Mouse (Mus musculus) myocyte (in vitro differentiated cells): Measurements from ENCODE around the gene Arl4c. TPM values are rescaled to one million over a fixed set of nuclear protein-coding genes. Genes with fewer than 3 reads are reported as not detected.

Source experiments
- H3K27me3 ChIP-seq: one replicate; pipeline ENCODE4 v1.6.1; 2011; ENCODE audit not compliant: control insufficient read depth, insufficient read depth, insufficient read length
- H3K36me3 ChIP-seq: one replicate; pipeline ENCODE4 v1.6.1; 2011; ENCODE audit not compliant: control insufficient read depth, insufficient read depth
- H3K4me2 ChIP-seq: one replicate; pipeline ENCODE4 v1.6.1; 2011; ENCODE audit warnings: low read depth, control low read depth
- H3K4me3 ChIP-seq: one replicate; pipeline ENCODE4 v1.5.1; 2011; ENCODE audit warnings: mild to moderate bottlenecking, control low read depth, moderate library complexity
- H3K79me2 ChIP-seq: one replicate; pipeline ENCODE4 v1.6.1; 2011; ENCODE audit not compliant: control insufficient read depth, insufficient read depth
- H3ac ChIP-seq: one replicate; pipeline ENCODE4 v1.6.1; 2011; ENCODE audit not compliant: control insufficient read depth, insufficient read length
- CEBPB ChIP-seq: IDR thresholded peaks from 2 replicates; pipeline ENCODE4 v1.6.1; 2011; ENCODE audit warnings: mild to moderate bottlenecking, moderate library complexity; ENCODE audit not compliant: poor library complexity, insufficient read depth, severe bottlenecking
- E2F4 ChIP-seq: IDR thresholded peaks from one replicate; pipeline ENCODE4 v1.6.1; 2011; ENCODE audit warnings: mild to moderate bottlenecking, control low read depth, moderate library complexity; ENCODE audit not compliant: insufficient read depth
- MAX ChIP-seq: IDR thresholded peaks from one replicate; pipeline ENCODE4 v1.6.1; 2011; ENCODE audit warnings: low read depth, mild to moderate bottlenecking, control low read depth
- MYOD1 ChIP-seq, 3 experiments: IDR thresholded peaks; one replicate each; pipeline ENCODE4 v1.6.1; 2011; ENCODE audit warnings: control low read depth in 2 of 3, low read depth in 2 of 3, mild to moderate bottlenecking in 2 of 3, moderate library complexity in 1 of 3; ENCODE audit not compliant: insufficient read length in 2 of 3, control insufficient read depth in 1 of 3
- MYOG ChIP-seq, 3 experiments: IDR thresholded peaks; one replicate each; pipeline ENCODE4 v1.6.1; 2011; ENCODE audit warnings: control low read depth in 2 of 3, low read depth in 2 of 3, mild to moderate bottlenecking in 2 of 3; ENCODE audit not compliant: insufficient read length in 2 of 3, control insufficient read depth in 1 of 3, insufficient read depth in 1 of 3
- POLR2A ChIP-seq: IDR thresholded peaks from one replicate; pipeline ENCODE4 v1.6.1; 2011; ENCODE audit warnings: low read depth, mild to moderate bottlenecking, control low read depth, moderate library complexity; ENCODE audit not compliant: insufficient read length
- POLR2AphosphoS2 ChIP-seq: IDR thresholded peaks from one replicate; pipeline ENCODE4 v1.6.1; 2011; ENCODE audit warnings: low read depth, control low read depth; ENCODE audit not compliant: insufficient read length
- REST ChIP-seq: IDR thresholded peaks from one replicate; pipeline ENCODE4 v1.6.1; 2011; ENCODE audit warnings: mild to moderate bottlenecking, control low read depth, moderate library complexity; ENCODE audit not compliant: insufficient read depth, insufficient read length
- SRF ChIP-seq: IDR thresholded peaks from one replicate; pipeline ENCODE4 v1.6.1; 2011; ENCODE audit warnings: low read depth; ENCODE audit not compliant: control insufficient read depth, insufficient read length
- TCF12 ChIP-seq: IDR thresholded peaks from one replicate; pipeline ENCODE4 v1.6.1; 2011; ENCODE audit warnings: mild to moderate bottlenecking, control low read depth; ENCODE audit not compliant: poor library complexity, insufficient read depth, severe bottlenecking
- TCF3 ChIP-seq: IDR thresholded peaks from one replicate; pipeline ENCODE4 v1.6.1; 2011; ENCODE audit warnings: low read depth, control low read depth; ENCODE audit not compliant: insufficient read length
- USF1 ChIP-seq: IDR thresholded peaks from one replicate; pipeline ENCODE4 v1.6.1; 2011; ENCODE audit warnings: low read depth, mild to moderate bottlenecking, control low read depth, moderate library complexity
- polyA plus RNA-seq: library from polyadenylated mRNA; unstranded; fragments of >200 nt; fragmentation: generic; extraction: Trizol; gene quantifications from one replicate; pipeline ENCODE4 v1.2.1, GENCODE M21; 2012; ENCODE audit warnings: missing spikeins

Arl4c gene
- polyA plus RNA-seq, 1 experiment, result 25.2 TPM

DNA sequence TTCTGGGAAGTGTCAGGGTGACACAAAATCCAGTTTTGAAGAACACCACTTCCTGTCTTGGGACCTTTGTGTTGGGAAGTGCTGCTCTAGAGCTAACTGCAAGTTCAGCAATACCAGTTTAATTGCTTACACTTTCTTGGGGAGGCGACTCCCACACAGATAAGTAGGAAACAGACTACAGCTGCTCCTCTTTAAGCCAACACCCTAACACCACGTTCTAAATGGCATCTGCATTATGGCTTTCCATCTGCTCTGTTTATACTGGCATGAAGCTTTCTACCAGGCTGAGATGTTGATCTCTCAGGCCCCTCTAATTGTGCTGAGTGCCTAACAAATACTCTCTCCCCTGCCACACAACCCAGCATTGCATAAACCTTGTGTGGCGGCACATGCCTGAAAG is 36.9 kb upstream of the Arl4c start:
- Histone ChIP-seq H3K27me3 (no peaks in the 10 kb centered on the region), H3K4me2 (no peak overlapping the region), H3K36me3 (no peaks in the 10 kb centered on the region), H3ac (no peak overlapping the region), H3K4me3 (no peak overlapping the region), H3K79me2 (no peaks in the 10 kb centered on the region)
- TF ChIP-seq POLR2AphosphoS2 (no peak), CEBPB (no peak), MYOD1 (IDR thresholded peaks at IDR 0.05; ENCODE audit: control insufficient read depth in 1 of 3, insufficient read length in 2 of 3, low read depth in 2 of 3) (no peak), REST (no peak), TCF12 (no peak), SRF (no peak), E2F4 (no peak), TCF3 (no peak), POLR2A (no peak), MYOG (IDR thresholded peaks at IDR 0.05; ENCODE audit: control insufficient read depth in 1 of 3, insufficient read depth in 1 of 3, insufficient read length in 2 of 3, low read depth in 2 of 3) (no peak), MAX (no peak), USF1 (no peak)

DNA sequence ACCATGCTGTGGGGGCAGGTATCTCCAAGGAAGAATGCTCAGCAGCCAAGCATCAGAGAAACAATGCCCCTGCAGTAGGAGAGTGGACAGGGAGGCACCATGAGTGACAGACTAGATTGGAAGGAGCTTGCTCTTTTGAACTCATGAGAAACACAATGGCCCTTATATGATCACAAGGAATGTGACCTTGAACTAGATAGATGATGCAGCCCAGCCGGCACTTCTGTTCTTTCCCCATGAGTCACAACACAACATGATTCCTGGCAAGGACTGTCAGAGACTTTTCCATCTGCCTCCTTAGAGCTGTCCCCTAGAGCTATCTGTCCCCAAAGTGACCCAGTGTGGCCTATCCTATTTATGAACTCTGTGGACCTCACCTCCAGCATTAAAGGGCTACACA is 27.5 kb upstream of the Arl4c start:
- Histone ChIP-seq H3K27me3 (peaks cover 7% of the 10 kb centered on the region), H3K36me3 (no peaks in the 10 kb centered on the region), H3K4me2 (no peak overlapping the region), H3K4me3 (no peak overlapping the region), H3K79me2 (no peaks in the 10 kb centered on the region), H3ac (no peak overlapping the region)
- TF ChIP-seq REST, result no peak
- TF ChIP-seq MYOD1 (IDR thresholded peaks at IDR 0.05; ENCODE audit: control insufficient read depth in 1 of 3, insufficient read length in 2 of 3, low read depth in 2 of 3), result no peak
- TF ChIP-seq USF1, result no peak
- TF ChIP-seq MAX, result no peak
- no peak for TF ChIP-seq SRF
- TF ChIP-seq POLR2A, result no peak
- TF ChIP-seq POLR2AphosphoS2, result no peak
- TF ChIP-seq TCF3, result no peak
- no peak for TF ChIP-seq MYOG (IDR thresholded peaks at IDR 0.05; ENCODE audit: control insufficient read depth in 1 of 3, insufficient read depth in 1 of 3, insufficient read length in 2 of 3, low read depth in 2 of 3)
- no peak for TF ChIP-seq CEBPB
- TF ChIP-seq E2F4, result no peak

DNA sequence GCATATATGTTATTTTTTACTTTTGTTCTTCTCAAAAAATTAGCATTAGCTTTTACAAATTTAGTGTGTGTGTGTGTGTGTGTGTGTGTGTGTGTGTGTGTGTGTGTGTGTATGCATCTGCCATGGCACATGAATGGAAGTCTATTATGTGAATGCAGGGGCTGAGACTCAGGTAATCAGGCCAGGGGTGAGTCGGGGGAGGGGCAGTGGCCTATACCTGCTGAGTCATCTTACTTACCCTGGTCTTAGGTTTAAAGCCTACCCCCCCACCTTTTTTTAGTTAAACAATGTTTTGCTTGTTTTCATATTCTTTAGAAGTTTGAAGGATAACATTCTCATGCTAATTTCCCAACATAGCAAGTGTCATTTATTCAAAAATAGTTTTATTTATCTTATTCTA is 25.3 kb upstream of the Arl4c start:
- Histone ChIP-seq H3K4me2 (no peak overlapping the region), H3K36me3 (no peaks in the 10 kb centered on the region), H3K4me3 (no peak overlapping the region), H3K79me2 (no peaks in the 10 kb centered on the region), H3ac (no peak overlapping the region), H3K27me3 (peaks cover 7% of the 10 kb centered on the region)
- no peak for TF ChIP-seq MYOD1 (IDR thresholded peaks at IDR 0.05; ENCODE audit: control insufficient read depth in 1 of 3, insufficient read length in 2 of 3, low read depth in 2 of 3)
- TF ChIP-seq POLR2A, result no peak
- no peak for TF ChIP-seq USF1
- no peak for TF ChIP-seq MAX
- no peak for TF ChIP-seq REST
- TF ChIP-seq TCF3, result no peak
- no peak for TF ChIP-seq TCF12
- no peak for TF ChIP-seq SRF
- TF ChIP-seq POLR2AphosphoS2, result no peak
- no peak for TF ChIP-seq CEBPB
- TF ChIP-seq MYOG (IDR thresholded peaks at IDR 0.05; ENCODE audit: control insufficient read depth in 1 of 3, insufficient read depth in 1 of 3, insufficient read length in 2 of 3, low read depth in 2 of 3), result no peak

DNA sequence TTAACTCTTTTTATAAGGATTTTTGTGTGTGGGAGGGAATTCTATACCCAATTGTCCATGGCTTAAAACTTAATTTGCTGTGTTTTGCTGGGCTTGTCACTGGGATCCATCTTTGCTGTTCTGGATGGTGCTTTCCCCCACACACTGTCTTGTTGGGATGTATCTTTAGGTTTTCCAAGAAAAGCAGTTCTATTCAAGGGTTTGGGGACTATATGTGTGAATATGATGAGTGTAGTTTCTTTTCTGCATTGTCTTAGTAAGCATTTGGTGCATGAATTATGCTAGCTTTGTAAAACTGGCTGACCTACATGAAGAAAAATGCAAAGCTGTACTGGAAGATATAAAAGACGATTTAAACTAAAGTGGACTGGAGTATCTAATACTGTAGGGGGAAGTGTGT is 23.7 kb upstream of the Arl4c start:
- H3K27me3 ChIP-seq, result peaks cover 1% of the 10 kb centered on the region
- H3K79me2 ChIP-seq, result no peaks in the 10 kb centered on the region
- no peak overlapping the region for H3ac ChIP-seq
- no peak overlapping the region for H3K4me2 ChIP-seq
- TF ChIP-seq SRF (no peak), E2F4 (no peak), TCF3 (no peak), POLR2A (no peak), USF1 (no peak), POLR2AphosphoS2 (no peak), MYOG (IDR thresholded peaks at IDR 0.05; ENCODE audit: control insufficient read depth in 1 of 3, insufficient read depth in 1 of 3, insufficient read length in 2 of 3, low read depth in 2 of 3) (no peak), CEBPB (no peak), TCF12 (no peak), REST (no peak), MYOD1 (IDR thresholded peaks at IDR 0.05; ENCODE audit: control insufficient read depth in 1 of 3, insufficient read length in 2 of 3, low read depth in 2 of 3) (no peak)
- no peaks in the 10 kb centered on the region for H3K36me3 ChIP-seq
- no peak overlapping the region for H3K4me3 ChIP-seq

DNA sequence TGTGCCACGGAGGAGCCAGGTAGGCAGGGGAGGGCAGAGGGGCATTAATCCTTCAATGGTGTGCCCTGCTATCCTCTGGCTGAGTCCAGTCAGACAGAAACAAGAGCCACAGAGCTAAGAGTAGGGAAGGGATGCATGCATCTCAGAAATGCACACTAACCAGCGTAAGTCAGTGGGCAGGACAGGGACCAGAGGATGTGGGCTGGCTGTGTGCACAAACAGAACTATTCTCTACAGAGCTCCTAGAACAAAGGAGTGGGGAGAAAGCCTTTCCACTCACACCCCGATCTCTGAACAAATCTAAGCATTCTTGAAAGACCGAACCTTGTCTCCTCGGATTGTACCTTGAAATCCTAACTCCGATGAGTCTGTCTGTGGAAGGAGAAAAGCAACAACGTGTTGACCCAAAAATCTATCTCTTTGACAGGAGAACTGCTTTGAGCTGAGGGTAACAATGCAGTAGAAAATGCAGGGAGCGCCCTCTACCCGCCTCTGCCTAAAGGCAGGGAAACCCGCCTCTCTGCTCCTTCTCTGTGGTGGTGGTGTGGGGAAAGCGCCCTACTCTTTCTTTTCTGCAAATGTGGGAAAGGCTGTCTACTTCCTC is 18.7 kb upstream of the Arl4c start:
- Histone ChIP-seq H3K27me3 (peaks cover 5% of the 10 kb centered on the region), H3ac (no peak overlapping the region), H3K4me3 (no peak overlapping the region), H3K79me2 (no peaks in the 10 kb centered on the region), H3K4me2 (no peak overlapping the region), H3K36me3 (no peaks in the 10 kb centered on the region)
- TF ChIP-seq CEBPB, result no peak
- no peak for TF ChIP-seq POLR2AphosphoS2
- no peak for TF ChIP-seq MYOG (IDR thresholded peaks at IDR 0.05; ENCODE audit: control insufficient read depth in 1 of 3, insufficient read depth in 1 of 3, insufficient read length in 2 of 3, low read depth in 2 of 3)
